Mouse (Mus musculus) cerebellum, postnatal 10 days (tissue): ENCODE measurements around the gene Akr1b7.
"Not testable (repeated sequence)": the region's sequence is repeated elsewhere in the genome, so short reads cannot be mapped to it uniquely, and the experiment has no call there.

ENCODE experiments used
- DNase-seq, 2 experiments: peaks; one replicate each; pipeline ENCODE4 v3.0.0; 2021; ENCODE audit warnings: mixed read lengths in 2 of 2

Gene Akr1b7

DNA sequence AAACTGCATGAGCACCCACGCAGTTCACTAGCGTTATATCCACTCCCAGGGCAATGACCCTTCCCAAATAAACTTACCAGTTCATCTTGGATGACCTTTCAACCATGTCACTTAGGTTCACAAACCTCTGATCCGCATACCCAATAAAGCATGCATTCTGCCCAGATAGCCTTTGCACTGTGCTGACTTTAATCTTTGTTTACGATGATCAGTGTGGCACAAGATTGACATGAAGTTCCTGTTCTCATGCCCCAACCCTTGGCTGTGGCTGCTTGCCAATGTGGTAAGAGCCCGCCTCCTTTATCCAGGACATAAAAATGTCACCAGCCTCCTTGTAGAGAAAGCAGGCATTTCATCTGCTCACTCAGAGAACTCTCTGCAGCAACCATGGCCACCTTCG is at the start of gene Akr1b7:
Akr1b7 (plus strand) TSS at position 312 of the 400 bp plus-strand sequence.
- peak in 1 of 2 experiments; percentile 17 for DNase-seq

DNA sequence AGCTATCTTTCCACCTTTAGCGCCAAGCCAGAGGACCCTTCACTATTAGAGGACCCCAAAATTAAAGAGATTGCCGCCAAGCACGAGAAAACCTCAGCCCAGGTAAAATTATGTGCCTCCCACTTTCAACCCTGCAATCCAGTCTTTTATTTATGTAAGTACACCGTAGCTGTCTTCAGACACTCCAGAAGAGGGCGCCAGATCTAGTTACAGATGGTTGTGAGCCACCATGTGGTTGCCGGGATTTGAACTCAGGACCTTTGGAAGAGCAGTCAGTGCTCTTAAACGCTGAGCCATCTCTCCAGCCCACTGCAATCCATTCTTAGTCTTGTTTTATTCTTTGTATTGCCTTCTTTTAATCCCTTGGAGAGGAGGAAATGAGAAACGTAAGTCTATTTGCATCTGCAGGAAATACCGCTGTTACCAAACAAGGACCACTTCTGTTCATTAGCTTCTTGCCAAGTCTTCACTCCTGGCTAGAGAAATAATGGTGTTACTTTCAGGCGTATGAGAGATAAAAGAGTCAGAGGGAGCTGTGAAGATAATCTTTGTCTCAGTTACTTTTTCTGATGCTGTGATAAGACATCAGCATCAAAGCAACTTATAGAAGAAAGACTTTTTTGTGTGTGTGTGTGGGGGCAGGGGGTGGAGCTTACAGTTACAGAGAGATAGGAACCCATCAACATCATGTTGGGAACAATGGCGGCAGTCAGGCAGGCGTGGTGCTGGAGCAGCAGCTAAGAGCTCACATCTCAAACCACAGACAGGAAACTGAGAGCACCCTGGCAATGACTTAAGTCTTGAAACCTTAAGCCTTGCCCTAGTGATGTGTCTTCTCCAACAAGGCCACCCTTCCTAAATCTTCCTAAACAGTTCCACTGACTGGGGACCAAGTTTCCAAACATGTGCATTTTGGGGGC is 47.7 kb upstream of the Akr1b7 start:
- DNase-seq, result no peak

GRCm38 (mm10) chr6:34367998-34368397 is 44.1 kb upstream of the Akr1b7 start:
- no peak for DNase-seq

DNA sequence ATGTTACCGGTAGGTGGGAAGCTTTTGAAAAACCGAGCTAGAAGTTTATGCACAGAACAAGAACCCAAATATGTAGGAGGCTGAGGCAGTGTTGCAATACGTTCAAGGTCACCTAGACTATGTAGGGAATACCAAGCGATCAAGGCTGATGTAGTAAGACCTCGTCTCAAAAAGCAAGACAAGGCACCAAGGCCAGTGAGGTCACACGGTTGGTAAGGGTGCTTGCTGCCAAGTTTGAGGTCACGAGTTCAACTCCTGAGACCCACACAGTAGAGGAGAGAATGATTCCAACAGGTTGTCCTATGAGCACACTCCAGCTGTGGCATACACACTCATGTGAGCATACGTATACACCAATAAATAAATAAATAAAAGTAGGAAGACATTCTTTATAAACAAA is 42.1 kb upstream of the Akr1b7 start:
- no peak for DNase-seq

DNA sequence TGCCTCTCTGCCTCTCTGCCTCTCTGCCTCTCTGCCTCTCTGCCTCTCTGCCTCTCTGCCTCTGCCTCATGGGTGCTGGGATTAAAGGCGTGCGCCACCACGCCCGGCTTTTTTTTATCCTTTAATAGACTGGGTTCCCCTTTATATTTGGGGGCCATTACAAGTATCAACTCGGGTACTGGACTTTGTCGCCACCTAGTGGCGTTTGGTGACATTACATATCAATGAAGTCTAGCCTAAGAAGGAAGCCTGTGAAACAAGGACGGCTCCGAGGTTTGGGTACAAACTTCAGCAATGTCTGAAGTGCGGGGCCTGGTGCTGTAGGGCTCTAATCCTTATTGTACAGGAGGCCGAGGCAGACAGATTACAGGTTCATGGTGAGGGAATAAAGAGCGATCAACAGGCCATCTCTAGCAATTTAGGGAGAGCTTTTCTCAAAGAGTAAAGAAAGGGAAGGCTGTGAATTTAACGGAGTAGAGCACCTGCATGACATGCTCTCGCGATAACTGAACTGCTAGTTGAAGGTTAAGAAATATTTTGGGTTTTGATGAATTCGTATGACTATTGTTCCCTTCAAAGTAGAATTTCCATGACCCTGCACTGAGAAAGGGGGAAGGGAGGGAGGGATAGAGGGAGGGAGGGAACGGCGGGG is 40.3 kb upstream of the Akr1b7 start:
- DNase-seq, result peak; percentile 87 to 90

- no peak for DNase-seq
These were observed 38.3 kb upstream of the Akr1b7 start for GRCm38 (mm10) chr6:34373841-34374240.

GRCm38 (mm10) chr6:34375888-34376287 is 36.2 kb upstream of the Akr1b7 start:
- DNase-seq, result not testable (repeated sequence)

DNA sequence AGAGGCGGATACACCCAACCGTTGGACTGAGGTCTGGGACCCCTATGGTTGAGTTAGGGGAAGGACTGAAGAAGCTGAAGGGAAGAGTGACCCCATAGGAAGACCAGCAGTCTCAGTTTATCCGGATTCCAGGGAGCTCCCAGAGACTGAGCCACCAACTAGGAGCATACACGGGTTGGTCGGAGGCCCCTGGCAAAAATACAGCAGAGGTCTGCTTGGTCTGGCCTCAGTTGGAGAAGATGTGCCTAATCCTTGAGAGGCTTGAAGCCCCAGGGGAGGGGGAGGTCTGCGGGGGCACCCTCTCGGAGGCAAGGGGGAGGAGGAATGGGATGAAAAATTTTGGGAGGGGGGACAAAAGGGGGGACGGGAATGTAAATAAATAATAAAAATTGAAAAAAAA is 28.7 kb upstream of the Akr1b7 start:
- DNase-seq, result peak; percentile 32 to 34

DNA sequence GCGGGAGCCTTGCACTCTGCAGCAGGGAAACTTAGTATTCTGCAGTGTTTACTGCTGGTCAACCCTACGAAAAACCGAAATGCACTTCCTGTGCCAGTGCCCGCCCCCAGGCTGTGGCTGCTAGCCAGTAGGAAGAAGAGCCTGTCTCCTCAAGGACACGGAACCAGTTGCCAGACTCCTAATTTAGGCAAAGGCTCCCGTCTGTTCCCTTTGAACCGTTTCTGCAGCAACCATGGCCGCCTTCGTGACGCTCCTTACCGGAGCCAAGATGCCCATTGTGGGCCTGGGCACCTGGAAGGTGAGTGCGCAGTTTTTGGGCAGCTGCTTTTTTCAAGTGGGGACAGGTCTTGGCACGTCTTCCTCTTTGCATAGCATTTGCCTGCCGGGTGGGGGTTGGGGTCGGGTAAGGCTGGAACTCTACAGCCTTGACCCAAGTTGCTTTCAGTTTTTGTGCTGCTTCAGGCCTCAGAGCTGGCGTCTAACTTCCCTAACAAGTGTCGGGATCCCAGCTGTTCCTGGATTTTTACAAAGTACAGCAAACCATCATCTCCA is 27.9 kb upstream of the Akr1b7 start, which contains the start of gene Akr1b10:
Akr1b10 (plus strand) TSS at position 109 of the 552 bp plus-strand sequence.
- DNase-seq, result peak; percentile 91 to 93

DNA sequence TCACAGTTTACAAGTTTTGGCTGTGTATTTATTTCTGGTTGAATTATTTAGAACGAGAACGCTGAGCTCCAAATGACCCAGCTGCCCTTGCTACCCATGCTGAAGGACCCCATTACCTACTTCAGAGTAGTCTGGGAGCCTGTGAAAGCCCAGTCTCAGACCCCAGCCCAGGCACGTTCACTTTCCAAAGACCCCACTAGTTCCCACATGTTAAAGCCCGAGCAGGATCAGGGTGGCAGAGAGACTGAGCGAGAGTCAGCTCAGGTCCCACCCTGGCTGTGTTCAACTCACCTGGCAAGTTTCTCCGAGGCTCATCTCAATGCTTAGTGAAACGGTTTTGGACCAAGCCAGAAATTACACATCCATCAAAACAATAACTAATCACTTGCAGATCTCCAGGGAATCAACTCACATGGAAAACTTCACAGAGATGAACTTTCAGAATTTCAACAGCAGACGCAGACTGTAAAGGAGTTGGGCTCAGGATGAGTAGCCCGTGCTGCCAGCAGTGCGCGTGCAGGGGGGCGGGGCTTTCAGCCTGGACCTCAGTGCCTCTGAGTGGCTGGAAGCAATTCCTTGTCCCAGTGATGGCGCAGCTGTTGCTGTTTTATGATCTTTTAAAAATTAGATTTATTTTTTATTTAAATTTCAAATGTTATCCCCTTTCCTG is 27.3 kb upstream of the Akr1b7 start:
- DNase-seq, result peak; percentile 61 to 67

- no peak for DNase-seq
These were observed 23.5 kb upstream of the Akr1b7 start for GRCm38 (mm10) chr6:34388420-34389156.

DNA sequence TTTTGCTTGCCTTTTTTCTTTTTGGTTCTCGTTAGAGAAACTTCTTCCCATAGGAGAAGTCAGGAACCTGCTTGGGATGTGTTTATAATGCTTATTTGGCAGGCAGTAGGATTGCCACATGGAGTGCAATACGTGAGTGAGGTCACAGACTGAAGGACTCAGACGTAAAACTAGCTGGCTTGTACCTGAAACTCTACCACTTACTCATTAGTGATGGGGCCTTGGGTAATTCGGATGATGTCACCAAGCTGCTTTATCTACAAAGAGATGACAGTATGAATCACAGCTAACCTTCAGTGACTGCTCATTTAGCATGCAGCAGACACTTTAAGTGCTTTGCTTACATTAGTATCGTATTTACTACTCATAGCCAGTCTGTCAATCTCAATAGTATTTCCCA is 16.2 kb upstream of the Akr1b7 start:
- DNase-seq, result no peak

DNA sequence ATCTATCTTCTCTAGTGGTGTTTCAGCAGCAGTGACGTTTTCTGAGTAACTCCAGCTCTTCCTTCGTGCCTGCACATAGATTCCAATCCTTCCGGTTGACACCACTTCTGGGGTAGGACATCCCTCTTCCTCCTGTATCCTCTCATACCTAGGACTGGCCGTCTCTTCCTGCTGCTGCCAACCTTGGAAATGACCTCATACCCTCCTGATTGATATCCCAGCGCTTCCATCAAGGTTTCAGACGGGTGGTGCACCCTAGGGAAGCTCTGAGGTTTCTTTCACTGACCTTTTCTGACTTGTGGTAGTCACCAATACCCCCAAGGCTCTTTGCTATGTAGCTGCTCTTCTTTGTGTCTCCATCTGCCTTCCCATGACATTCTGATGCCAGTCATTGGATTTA is 13.7 kb upstream of the Akr1b7 start:
- DNase-seq, result no peak

DNA sequence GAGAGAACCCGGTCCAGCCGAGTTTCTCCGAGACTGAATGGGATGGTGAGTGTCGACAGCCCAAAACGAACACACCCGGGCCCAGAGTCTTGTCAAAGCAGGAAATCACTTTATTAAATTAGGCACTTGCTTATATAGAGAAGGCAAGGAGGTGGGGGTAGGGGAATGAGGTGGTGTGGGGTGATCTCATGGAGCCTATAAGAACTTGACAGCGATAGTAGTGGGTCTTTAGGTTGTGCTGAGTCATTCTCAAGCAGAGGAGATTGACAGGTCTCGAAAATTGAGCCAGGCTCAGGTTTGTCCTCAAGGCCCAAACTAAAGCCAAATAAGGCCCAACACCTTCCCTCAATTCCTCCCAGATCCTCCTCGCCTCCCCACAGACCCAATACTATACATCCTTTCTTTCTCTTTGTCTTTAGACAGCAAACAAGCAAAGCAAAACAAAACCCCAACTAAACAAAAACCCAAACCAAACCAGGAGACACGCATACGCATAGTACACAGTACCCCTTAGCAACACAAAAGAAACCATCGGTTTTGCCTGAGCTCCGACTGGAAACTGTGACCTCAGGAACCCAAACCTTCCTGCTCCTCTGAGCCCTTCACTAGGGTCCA is 12.4 kb upstream of the Akr1b7 start:
- DNase-seq, result no peak

GRCm38 (mm10) chr6:34400696-34401095 is 11.4 kb upstream of the Akr1b7 start:
- DNase-seq, result no peak

DNA sequence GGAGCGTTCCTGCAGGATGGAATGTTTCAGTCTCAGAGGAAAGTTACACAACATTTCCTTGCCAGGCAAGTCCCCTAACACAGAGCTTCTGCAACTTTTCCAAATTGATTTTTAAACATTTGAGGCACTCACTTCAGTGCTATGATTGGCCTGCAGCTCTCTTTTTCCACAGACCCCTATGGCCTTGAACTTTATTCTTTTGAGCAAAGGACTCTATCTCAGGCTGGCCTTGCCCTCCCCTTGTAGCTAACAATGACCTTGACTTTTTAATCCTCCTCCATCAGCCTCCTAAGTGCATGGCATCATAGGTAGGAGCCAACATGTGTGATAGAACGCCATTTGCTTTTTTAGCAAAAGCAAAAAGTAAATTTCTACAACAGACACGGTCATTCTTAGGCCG is 5.4 kb upstream of the Akr1b7 start:
- no peak for DNase-seq

- DNase-seq, result no peak
These were observed 4.7 kb upstream of the Akr1b7 start for GRCm38 (mm10) chr6:34407403-34407802.

DNA sequence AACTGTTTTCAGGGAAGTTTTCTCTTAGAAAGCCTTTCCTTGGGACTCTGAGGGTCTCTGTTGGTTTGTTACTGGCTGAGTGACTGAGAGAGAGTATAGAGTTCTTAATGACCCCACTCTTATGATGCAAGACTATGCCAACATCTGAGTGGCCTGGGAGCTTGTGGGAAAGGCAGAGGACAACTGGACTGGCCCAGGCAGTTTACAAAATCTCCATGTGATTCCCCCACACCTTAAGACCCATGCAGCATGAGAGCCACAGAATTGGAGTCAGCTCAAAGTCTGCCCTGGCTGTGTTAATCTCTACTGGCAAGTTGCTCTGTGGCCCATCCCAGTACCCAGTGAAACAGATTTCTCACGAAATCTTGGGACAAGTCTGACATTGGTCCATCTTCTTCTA is 554 bp downstream of the Akr1b7 start:
- DNase-seq, result no peak

GRCm38 (mm10) chr6:34413386-34413785 is 1.3 kb downstream of the Akr1b7 start:
- DNase-seq, result not testable (repeated sequence)

DNA sequence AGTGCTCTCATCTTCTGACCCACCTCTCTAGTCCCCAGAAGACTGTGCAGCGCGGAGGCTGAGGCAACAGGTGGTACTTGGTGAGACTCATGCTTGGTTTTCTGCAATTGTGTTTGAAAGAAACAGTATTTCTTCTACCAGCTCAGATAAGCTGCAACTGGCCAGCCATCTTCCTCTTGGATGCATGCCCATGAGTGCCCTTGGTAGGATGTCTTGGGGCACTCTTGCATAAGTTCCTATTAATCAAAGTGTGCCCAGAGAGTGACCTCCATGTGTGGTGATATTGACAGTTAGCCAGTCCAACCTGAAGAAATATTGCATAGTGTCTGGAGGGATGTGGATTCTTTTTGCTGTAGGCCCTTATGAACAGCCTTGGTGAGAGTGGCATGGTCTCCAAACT is 4.4 kb downstream of the Akr1b7 start:
- no peak for DNase-seq

DNA sequence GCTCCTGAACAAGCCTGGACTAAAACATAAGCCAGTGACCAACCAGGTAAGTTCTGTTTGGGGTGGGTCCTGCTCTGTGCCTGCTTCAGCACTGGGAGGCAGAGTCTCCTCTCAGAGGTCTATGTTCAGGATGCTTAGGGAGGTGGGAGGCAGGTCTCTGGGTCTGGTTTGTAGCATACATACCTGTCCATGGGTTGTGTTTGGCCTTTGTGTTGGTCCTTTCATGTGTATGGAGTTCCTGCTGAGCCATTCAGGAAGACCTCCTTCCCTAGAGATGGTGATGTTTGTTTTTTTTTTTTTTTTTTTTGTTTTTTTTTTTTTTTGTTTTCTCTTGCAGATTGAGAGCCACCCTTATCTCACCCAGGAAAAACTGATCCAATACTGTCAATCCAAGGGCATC is 6.9 kb downstream of the Akr1b7 start:
- DNase-seq, result no peak

DNA sequence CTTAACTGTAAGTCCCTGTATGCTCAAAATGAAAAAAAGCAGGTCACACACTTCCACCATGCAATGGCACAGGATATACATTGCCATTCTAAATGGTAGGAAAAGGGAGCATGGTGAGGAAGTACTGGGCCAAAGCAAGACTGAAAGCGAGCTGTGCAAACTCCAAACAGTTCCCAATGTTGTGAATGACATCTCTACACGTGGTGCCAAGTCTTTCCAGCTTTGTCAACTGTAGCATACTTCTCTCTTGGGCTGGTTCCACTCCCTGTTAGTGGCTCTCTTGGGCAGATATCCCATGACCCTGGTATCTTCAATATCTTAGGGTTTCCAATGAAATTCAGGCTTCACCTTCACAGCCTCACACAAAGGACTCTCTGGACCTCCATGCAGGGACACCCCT is 26.9 kb downstream of the Akr1b7 start:
- no peak for DNase-seq
